Mouse (Mus musculus) embryonic fibroblast, embryonic 13.5 days (primary cell): ENCODE results near the gene Foxn3.

Experiments used
- CTCF ChIP-seq: IDR thresholded peaks from 2 replicates; pipeline ENCODE4 v1.5.1; 2011; ENCODE audit warnings: mild to moderate bottlenecking, control low read depth, low read length, moderate library complexity, borderline replicate concordance; ENCODE audit not compliant: insufficient read depth
- POLR2A ChIP-seq: IDR thresholded peaks from 2 replicates; pipeline ENCODE4 v1.6.1; 2011; ENCODE audit warnings: low read depth, mild to moderate bottlenecking, control low read depth, low read length, moderate library complexity

GRCm38 (mm10) chr12:99559483-99559882, 3.9 kb downstream of the Foxn3 start:
- TF ChIP-seq CTCF (no peak), POLR2A (no peak)
